8 mouse cellular contexts compared by ENCODE assay signal in the genomic region with DNA sequence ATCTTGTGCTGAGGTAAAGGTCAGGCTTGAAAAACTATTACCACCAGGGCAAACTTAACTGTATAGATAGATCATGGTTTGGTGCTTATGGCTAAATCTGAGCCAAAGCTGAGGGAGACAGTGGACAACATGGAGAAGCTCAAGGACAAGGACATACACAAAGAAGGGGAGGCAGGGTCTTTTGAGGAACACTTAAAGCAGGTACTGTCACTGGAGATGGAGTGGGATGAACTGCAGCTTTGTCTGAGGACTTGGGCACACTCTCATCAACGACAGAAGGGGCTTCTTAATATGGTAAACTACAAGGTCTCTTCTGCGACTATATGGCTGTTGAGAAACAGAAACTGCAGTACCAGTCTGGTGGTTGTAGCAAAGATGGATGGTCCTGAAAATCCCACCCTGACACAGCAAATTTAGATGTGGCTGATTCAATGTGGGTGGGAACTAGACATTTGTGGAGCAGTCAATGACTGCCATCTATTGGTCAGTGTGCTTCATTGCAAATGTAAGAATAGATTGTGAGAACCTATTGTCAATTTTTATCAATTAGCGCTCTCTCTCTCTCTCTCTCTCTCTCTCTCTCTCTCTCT. TPM values are rescaled to one million over a fixed set of nuclear protein-coding genes. Genes with fewer than 3 reads are reported as not detected.
DNase-seq lines count a peak whose midpoint lies in the region; ATAC-seq and TF ChIP-seq lines count a peak whose summit lies in the region.

No protein-coding gene starts in this region.

- peak overlapping the region; percentile 40 for H3K4me2 ChIP-seq in forebrain, embryonic 15.5 days (replicated peaks)
- peak overlapping the region; percentile 36 for H3K4me2 ChIP-seq in intestine, embryonic 14.5 days (ENCODE audit: low read length)

- H3K27ac ChIP-seq in forebrain, embryonic 15.5 days (replicated peaks): peak overlapping the region; percentile 74
- no peak overlapping the region for H3K27ac ChIP-seq in intestine, embryonic 14.5 days (ENCODE audit: low read depth)

- peaks cover 6% of the 10 kb centered on the region for H3K4me1 ChIP-seq in forebrain, embryonic 15.5 days
- peaks cover 10% of the 10 kb centered on the region; the same call in 1 of the 2 replicates for H3K4me1 ChIP-seq in intestine, embryonic 14.5 days (replicated peaks; ENCODE audit: control insufficient read depth, insufficient read depth, low read length)

- DNase-seq in right cerebral cortex, postnatal 10 days (ENCODE audit: low spot score in 2 of 2): peak; percentile 65 to 76
- DNase-seq in right cerebral cortex, postnatal 36 days (ENCODE audit: low spot score in 2 of 2): no peak
- DNase-seq in brain, embryonic 14.5 days (ENCODE audit: low read depth): peak; percentile 95
- DNase-seq in intestine, embryonic 14.5 days (ENCODE audit: low spot score): no peak
- peak; percentile 54 for DNase-seq in lung, postnatal 36 days
- peak; percentile 62 for DNase-seq in skeletal muscle tissue, adult 2 months (ENCODE audit: low read depth, low spot score)

- WGBS in forebrain, embryonic 15.5 days: 24% methylated on average over 3 of the region's 3 CpGs
- 12% methylated on average over 3 of the region's 3 CpGs for WGBS in intestine, embryonic 14.5 days

- peak overlapping the region; percentile 27 for H3K4me3 ChIP-seq in forebrain, embryonic 15.5 days
- no peak overlapping the region for H3K4me3 ChIP-seq in intestine, embryonic 14.5 days (ENCODE audit: low read depth, low read length)

- peak overlapping the region; percentile 46 for H3K9ac ChIP-seq in forebrain, embryonic 15.5 days (replicated peaks)
- no peak overlapping the region for H3K9ac ChIP-seq in intestine, embryonic 14.5 days (ENCODE audit: low read length)

- no peaks in the 10 kb centered on the region for H3K36me3 ChIP-seq in forebrain, embryonic 15.5 days
- no peaks in the 10 kb centered on the region for H3K36me3 ChIP-seq in intestine, embryonic 14.5 days (ENCODE audit: control insufficient read depth, insufficient read depth, low read length)

- no peaks in the 10 kb centered on the region for H3K9me3 ChIP-seq in forebrain, embryonic 15.5 days
- H3K9me3 ChIP-seq in intestine, embryonic 14.5 days (ENCODE audit: control insufficient read depth, low read length): no peaks in the 10 kb centered on the region

- peak; percentile 83 for ATAC-seq in forebrain, embryonic 15.5 days (replicated peaks)
- peak; percentile 71; the same call in 1 of the 2 replicates for ATAC-seq in intestine, embryonic 14.5 days (replicated peaks; ENCODE audit: low FRiP score, low TSS enrichment, low read depth)
- ATAC-seq in erythroblast, adult 5-6 weeks (replicated peaks; ENCODE audit: low FRiP score, poor library complexity, severe bottlenecking): no peak

- H3K27me3 ChIP-seq in forebrain, embryonic 15.5 days: no peaks in the 10 kb centered on the region
- H3K27me3 ChIP-seq in intestine, embryonic 14.5 days (replicated peaks; ENCODE audit: control insufficient read depth, insufficient read depth, low read length): no peaks in the 10 kb centered on the region

- no peak for TF ChIP-seq POLR2A in brain, embryonic 14.5 days (IDR thresholded peaks at IDR 0.05; ENCODE audit: borderline replicate concordance, extremely low read depth, insufficient read depth, insufficient read length, poor library complexity, severe bottlenecking)

- peak; percentile 73 for TF ChIP-seq CTCF in brain, embryonic 14.5 days (IDR thresholded peaks at IDR 0.05; ENCODE audit: borderline replicate concordance, extremely low read depth, insufficient read depth, insufficient read length)

RNA-seq across cellular contexts. Expression of a gene that starts 26.3 kb away (rescaled TPM):
- polyA plus RNA-seq in brain, embryonic 14.5 days (2012; rRNA removed): 0.06 TPM in 1 of 2 replicates, not detected in the other
- not detected in 2 replicates for polyA plus RNA-seq in forebrain, embryonic 15.5 days (2015; fragmentation: Nextera tagmentation; extraction: Ambion mirVana)
- polyA plus RNA-seq in intestine, embryonic 14.5 days (2014; fragmentation: Nextera tagmentation; extraction: Ambion mirVana): not detected in 2 replicates
- not detected in 2 replicates for total RNA-seq in erythroblast, adult 5-6 weeks (2015; ENCODE audit: low replicate concordance)
- not detected in 2 replicates for total RNA-seq in erythroblast, adult 5-6 weeks (2017; ENCODE audit: low replicate concordance)

Comparison
In these comparisons a context has a peak if more than half of its experiments do, and no peak if none do; other contexts are left out.
1. DNase-seq: peak in right cerebral cortex, postnatal 10 days (2 of 2), brain, embryonic 14.5 days (single experiment), lung, postnatal 36 days (single experiment) and skeletal muscle tissue, adult 2 months (single experiment); none in right cerebral cortex, postnatal 36 days (0 of 2) and intestine, embryonic 14.5 days (single experiment).